Mouse (Mus musculus) granulocyte monocyte progenitor cell, adult 5-6 weeks (primary cell): ENCODE measurements around the gene Iqca. TPM values are rescaled to one million over a fixed set of nuclear protein-coding genes. Genes with fewer than 3 reads are reported as not detected.
A peak's percentile ranks its signal among the peaks of the same experiment; 100 is the strongest.

Experiments used
- ATAC-seq: replicated peaks from 2 replicates; pipeline ENCODE4 v1.8.0; 2016; ENCODE audit warnings: mild to moderate bottlenecking, moderate TSS enrichment, inconsistent platforms; ENCODE audit not compliant: poor library complexity, severe bottlenecking
- total RNA-seq, 2 experiments: library from RNA; stranded (forward) in 1 of 2; stranded (reverse) in 1 of 2; fragments of 200-712, 200-1000 nt in 1 of 2; fragments of >200 nt in 1 of 2; fragmentation: Nextera tagmentation in 1 of 2; gene quantifications; 2 replicates each; pipeline ENCODE4 v1.2.3; 2014 to 2017

The Iqca gene
- total RNA-seq (2014; fragmentation: Nextera tagmentation), result not detected in 2 replicates
- not detected in 2 replicates for total RNA-seq (2017)

DNA sequence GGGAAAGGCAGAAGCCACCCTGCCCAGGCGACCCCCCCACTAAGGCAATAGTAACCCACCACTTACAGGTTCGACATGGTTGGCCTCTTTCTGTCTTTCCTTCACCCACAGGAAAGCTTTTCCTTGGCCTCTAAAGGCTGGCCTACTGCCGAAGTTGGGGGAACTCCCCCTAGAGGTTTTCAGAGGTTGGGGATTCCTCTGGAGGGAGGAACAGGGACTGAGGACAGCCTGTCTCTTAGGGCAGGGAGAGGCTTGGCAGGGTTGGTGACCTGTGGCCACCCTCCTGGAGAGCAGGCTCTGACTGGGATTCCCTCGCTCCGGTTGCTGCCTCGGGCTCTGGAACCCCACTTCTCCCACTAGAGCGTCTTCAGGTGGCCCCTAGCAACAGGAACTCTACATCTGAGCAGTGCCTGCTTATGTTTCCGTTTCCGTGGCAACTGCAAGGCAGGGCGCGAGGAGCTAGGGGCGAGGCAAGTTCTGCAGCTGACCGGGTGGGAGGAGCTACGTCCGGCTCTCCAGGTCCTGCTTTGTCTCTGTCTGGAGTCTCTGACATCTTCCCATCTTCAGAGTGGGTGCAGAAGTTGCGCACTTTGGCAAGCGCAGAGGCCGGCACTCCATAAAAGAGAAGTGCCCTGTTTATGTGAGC, at the start of gene Iqca:
Gene Iqca, minus strand, starts transcription at position 303 of the 646 bp plus-strand sequence.
- ATAC-seq, result peak; percentile 85

DNA sequence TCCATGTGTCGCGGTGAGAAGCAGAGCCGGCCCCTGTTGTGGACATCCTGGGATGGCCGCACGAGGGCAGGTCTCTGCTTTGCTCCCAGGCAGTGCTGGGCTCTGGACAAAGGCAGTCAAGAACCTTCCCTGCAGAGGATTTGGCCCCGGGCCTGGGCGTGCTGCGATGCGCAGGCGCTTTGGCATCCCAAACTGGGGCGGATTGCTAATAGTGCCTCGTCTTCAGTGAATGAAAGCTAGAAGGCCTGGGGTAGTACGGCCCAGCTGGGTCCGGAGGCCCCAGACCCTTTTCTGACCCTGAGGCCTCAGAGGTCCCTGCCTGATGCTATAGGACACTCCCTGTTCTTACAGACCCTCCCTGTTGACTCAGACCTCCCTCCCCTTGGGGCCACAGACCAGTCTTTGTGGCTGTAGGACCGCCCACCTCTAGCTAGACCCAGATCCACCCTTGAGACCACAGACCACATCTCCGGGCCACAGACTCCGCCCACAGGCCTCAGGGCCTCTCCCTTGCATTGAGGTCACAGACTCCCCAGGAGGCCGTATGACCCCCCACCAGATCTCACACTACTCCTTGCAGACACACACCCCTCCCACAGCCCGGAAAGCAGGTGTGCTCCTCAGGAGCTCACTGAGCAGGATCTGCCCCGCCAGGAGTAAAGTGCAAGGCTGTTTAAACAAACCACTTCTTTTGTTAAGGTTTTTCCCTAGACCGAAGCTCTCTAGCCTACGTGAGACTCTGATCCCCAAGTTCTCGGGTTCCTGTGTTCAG, 49.2 kb upstream of the Iqca start:
- ATAC-seq, result peak; percentile 54

DNA sequence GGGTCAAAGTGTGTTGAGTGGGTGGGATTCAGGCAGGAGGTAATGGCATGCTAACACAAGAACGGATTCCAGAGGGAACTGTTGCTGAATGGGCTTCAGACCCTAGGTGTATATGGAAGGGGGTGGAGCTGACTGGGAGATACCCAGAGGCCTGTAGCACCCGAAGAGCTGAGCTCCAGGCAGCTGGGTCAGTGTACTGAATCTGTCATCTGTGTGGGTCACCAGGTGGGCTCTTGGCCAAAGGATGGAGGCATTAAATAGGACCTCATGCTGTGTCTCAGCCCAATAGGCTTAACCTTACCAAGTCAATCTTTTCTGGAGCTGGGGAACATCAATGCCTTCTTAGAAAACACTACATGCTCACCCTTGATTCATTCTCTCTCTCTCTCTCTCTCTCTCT, 48.5 kb upstream of the Iqca start:
- ATAC-seq, result no peak

DNA sequence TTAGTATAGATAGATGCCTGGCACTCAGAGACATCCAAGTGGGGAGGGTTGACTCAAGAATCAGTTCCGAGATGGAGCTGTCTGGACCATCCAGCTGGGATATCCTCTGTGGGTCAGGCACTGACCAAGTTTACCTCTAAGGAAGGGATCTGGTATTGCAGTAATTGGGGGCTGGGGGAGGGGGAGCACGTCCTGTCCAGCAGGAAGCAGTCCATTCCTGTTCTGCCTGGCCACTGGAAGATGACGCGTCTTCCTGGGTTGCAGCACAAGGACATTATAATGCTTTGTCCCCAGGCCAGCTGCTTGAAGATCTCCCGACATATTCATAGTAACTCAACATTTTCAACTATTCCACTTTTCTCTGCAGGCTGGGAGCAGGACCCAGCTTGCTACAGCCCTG, 48.0 kb upstream of the Iqca start:
- no peak for ATAC-seq

DNA sequence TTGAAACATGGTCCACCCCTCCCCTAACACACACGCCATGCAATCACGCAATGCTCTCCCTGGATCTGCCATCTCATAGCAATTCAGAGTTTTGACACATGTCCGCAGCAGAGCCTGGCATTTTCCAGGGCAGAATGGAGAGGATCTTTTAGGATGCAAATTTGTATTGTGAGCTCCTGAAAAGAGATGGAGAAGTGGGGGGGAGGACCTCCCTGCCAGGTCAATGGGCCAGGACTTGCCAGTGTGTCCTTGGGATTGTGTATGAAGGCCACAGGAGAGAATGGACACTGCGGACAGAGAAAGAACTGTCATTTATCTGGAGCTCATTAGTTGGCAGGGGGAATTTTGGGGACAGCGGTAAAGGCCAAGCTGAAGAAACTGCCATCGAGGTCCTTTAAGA, 35.8 kb upstream of the Iqca start:
- ATAC-seq, result no peak

DNA sequence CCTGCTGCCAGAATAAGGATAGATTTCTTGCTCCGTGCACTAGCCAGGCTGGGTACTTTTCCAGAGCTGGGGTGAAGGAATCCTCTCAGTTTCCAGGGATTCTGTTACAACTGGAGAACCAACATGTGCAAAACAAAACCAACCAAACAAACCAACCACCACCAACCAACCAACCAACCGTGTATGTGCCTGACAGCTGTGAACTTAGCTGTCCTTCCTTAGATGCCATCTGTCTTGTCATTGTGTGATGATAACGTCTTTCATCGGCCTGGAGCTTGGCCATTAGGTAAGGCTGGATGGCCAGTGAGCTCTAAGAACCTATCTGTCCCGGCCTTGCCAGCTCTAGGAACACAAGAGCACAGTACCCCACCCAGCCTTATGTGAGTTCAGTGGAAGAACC, 33.7 kb upstream of the Iqca start:
- no peak for ATAC-seq

DNA sequence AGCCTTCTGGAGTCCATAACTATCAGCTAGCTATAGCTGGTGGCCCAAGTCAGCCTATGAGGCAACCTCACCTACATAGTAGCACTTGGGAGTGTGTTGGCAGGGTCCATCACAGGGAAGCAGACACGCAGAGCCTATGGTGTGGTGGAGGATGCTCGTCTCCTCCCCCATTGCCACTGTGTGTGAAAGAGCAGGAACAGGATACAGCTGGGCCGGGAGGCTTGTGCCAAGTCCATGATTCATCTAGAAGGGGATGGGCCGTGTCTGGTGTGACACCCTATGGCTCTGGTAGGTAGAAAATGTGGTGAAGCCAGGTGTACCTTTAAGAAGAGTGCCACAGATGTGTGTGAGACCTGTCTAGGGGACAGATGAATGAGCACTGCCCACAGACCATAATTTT, 33.0 kb upstream of the Iqca start:
- no peak for ATAC-seq

DNA sequence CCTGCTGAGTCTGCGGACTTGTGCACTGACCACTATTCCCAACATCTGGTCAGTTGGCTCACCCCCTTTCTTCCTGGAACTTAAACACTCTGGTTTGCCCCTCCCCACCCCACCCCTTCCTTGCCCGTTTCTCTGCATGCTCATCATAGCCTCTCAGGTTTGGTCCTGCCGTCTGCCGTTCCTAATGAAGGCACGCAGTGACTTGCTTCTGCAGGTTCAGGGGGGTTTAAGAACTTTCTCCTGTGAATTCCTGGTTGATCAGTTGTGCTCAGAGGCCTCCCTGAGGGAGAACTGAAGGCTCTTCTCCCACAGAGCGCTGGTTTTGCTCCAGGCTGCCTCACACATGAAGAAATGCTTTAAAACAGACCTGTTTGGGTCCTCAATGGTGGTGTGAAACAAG, 30.4 kb upstream of the Iqca start:
- no peak for ATAC-seq

DNA sequence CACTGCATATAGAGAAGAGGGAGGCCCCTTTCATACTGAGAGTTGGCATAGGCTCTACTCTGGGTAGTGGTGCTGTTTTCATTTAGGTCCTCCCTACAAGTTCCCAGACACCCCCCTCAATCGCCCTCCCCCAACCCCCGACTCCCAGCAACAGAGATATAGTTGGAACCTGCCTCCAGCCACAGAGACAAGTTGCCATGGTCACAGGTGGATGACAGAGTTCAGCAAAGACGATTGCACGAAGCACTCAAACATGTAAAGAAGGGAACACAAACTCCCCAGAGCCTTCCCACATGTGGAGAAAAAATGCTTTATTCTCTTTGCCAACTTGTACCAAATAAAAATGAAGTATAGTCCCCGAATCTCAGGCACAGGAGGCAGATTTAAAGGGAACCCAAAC, 29.3 kb upstream of the Iqca start:
- ATAC-seq, result no peak

DNA sequence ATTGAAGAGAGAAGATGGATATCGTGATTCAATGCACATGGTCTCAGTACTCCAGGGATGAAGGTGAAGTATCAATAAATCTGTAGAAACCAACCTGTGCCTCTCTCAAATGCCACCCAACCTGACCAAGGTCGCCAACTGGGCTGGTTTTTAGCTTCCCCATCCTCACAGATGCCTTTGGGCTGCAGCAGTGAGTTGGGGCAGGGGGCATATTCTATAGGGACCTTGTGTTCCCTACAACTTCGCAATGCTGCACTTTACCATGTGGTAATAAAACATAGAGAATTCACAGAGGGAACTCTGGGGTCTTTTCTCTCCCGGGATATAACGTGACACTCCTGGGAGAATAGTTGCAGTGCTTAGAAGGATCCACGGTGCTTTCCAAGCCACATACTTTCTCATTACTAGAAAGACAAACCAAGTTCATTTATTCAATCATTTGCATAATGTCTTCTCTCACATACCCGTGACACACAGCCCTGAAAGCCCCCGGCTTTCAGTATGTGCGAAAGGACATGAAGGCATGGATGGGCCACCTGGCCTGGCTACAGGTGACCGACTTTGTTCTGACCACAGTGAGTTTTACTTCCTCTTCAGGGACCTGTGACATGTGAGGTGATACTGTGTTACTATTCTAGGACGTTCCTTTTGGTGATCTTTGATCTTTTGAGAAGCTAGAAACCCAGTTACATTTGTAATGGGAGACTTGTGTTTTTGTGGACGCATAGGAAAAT, 27.9 kb upstream of the Iqca start:
- ATAC-seq, result no peak

DNA sequence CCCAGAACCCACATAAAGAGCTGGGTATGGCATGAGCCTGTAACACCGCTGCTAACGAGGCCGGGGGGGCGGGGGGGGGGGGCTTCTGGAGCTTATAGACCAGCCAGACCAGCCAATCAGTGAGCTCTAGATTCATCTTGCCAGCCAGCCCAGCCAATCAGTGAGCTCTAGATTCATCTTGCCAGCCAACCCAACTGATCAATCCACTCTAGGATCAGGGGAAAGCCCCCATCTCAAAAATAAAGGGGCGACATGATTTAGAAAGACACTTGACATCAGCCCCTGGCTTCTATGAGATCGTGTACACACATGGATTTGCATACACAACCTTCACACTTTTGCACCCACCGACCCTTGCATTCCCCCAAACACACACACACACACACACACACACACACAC, 27.3 kb upstream of the Iqca start:
- ATAC-seq, result no peak

DNA sequence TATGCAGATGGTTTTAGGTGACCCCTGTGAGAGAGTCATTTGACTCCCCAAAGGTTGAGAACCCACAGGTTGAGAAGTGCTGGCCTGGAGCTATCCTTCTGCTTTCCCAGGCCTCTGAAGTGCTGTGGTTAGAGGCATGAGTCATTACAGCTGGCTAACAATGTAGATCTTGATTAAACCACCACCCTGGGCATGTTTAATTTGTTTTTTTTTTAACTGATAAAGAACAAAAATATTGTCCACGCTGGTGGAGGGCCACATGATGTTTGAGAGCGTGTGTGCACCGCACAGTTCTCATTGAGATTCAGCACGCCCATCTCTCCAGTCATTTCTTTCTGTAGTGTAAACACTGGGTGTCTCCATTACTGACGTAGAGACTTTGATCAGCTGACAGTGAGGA, 24.8 kb upstream of the Iqca start:
- no peak for ATAC-seq

DNA sequence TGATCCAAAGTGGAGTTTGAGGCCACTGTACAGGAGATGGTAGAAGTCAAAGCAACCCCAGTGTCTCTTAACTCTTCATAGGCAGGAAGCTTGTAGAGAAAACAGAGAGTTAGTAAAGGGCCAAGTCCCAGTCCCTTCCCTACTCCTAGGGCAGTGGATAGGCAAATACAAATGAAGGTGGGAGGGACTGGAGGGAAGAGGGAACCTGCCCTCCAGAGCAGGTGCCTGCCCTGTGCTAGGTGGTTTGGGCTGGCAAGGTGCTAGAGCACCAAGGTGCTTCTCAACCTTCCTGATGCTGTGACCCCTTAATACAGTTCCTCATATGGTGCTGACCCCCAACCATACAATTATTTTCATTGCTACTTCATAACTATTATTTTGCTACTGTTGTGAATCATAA, 24.4 kb upstream of the Iqca start:
- no peak for ATAC-seq

DNA sequence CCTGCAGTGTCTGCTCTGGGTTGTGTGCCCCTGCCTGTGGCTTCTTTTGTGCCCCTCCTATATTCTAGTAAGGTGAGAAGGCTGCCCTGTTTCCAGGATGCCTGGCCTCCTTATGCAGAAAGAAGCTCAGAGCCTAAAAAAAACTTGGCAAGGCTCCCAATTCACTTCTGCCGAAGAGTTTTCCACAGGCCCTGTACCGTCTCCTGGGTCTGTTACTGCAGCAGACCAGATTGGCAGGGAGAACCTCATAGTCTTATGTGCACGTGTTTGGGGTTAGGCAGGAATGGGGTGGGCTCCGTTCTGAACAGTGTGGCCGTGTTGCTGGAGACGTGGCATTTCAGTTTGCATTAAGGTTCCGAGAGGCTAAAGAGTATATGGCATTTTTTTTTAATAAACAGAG, 23.0 kb upstream of the Iqca start:
- ATAC-seq, result no peak

DNA sequence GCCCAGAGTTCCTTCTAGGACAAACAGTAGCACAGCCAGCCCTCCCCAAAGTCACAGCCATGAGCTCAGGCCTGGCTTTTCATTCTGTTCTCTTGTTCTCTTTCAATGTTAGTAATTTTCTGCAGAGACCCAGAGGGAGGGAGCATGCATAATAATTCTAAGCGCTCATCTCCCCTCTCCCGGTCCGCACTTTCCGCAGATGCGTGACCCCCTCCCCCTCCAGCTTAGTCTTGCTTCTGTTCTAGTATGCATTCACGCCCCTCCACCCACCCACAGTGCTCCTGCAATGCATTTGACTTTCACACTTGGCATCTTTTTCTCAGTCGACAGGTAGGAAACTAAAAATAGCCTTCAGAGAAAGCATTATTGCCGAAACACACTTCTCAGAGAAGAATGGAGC, 21.1 kb upstream of the Iqca start:
- ATAC-seq, result no peak

DNA sequence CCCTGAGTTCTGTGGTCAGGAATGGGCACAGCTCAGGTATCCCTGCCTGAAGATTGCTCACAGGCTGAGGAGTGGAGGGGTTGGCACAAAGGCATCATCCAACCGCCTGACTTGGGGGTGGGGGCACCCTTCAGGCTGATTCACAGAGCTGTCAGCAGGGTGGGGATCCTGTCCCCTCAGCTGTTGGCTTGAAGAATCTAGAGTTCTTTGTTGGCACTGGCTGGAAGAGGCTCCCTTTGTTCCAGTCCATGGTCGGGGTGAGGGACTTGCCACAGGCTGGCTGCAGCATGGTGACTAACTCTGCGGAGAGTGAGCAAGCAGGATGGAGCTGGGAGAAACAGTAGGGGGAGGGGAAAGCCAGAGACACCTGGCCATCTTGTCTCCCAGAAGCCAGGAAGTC, 11.1 kb upstream of the Iqca start:
- ATAC-seq, result no peak

DNA sequence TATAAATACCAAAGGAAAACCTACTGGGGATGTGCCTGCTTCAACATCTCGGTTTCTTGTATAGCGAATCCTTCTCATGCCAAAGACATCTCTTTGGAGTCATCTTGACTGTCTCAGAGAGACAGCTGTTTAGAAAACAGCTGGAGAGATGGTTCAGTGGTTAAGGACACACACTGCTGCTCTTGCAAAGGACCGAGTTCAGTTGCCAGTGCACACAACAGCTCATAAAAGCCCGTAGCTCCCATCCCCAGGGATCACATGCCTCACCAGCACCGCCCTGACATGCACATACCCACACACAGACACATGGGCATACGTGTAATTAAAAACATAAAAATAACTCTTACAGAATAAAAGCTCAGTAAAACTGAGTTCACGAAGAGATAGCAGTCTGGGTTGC, 10.0 kb upstream of the Iqca start:
- ATAC-seq, result no peak

DNA sequence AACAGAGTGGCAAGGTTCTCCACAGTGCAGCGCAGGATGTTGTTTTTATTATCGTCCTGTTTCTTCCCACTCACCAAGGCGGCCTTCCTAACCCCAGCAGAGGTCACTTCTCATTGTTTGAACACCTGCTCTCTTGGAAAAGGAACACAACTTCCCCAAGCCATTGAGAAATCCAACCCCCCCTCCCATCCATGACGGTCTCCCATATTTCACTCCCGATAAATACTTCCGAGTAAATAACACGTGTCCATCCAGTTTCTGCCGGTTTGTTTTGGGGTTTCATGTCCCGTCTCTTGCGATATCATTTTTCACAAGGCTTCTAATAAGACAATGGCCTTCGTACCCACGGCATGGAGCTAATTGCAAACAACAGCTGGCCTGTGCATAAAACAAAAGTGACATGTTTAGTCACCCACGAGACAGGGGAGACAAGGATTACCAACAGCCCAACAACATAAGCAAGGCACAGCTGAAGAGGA, 9.2 kb upstream of the Iqca start:
- ATAC-seq, result no peak

DNA sequence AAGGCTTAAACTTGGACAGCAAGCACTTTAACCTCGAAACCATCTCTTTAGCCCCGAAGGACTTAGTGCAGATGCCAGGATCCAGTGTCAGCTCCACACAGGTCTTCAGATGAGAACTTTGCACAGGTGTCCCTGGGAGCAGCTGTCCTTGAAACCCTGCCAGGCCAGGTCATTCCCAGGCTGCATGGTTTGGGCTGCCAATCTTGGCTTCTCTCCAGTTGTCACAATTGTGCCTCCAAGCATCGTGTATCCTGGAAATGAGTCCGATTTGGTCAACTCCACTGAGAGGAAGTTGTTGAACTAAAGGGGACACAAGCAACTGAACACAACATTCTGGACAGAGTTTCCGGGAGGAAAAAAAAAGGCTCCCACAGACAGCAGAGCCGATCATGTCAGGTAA, 8.4 kb upstream of the Iqca start:
- no peak for ATAC-seq

DNA sequence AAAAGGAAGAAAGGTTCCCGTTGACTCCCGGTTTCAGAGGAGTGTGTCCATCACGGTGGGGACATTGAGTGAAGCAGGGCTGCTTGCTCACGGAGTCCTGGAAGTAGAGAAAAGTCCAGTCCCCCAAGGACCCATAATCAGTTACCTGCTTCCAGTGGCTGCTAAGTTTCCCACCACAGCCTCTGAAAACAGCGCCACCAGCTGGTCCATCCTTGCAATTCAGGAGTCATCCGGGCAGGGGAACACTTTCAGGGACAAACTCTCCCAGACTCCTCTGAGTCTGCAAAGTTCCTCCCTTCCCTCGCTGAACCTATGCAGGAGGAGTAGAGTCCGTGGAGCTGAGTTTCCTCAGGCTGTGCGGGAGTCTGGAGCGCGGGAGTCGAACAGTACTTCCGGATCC, 6.7 kb upstream of the Iqca start:
- no peak for ATAC-seq

DNA sequence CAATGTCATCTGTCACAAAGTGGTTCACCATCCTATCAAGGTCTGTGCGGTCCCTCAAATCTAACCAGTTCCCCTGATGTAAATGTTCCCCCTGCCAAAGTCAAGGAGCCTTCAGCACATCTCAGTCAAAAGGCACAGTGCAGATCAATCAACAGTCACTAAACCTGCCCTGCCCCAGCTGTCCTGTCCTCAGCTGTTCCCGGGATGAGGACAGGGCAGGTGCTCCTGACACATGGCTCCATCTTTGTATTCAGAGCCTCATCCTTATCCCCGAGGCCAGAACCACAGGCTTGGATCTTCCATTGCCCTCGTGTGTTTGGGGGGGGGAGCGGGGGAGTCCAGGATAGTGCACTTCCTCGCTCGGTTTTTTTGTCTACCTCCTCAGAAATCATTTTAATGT, 3.4 kb upstream of the Iqca start:
- ATAC-seq, result no peak
